In genomic region chr7:3331581-3332223, GRCm38 (mm10) we compare ENCODE assay signal across 7 mouse cellular contexts. TPM values are rescaled to one million over a fixed set of nuclear protein-coding genes. Genes with fewer than 3 reads are reported as not detected.
DNase-seq lines count a peak whose midpoint lies in the region; ATAC-seq and TF ChIP-seq lines count a peak whose summit lies in the region.

No protein-coding gene starts in this region.

- peak overlapping the region; percentile 68 for H3K4me3 ChIP-seq in embryonic facial prominence, embryonic 13.5 days
- H3K4me3 ChIP-seq in limb, embryonic 11.5 days (ENCODE audit: low read depth, low read length) = peak overlapping the region; percentile 61
- H3K4me3 ChIP-seq in myocyte = peak overlapping the region; percentile 8
- peak overlapping the region; percentile 39 for H3K4me3 ChIP-seq in testis, adult 2 months (ENCODE audit: control insufficient read depth, low read depth, low read length)

- no peak overlapping the region for H3ac ChIP-seq in myocyte (ENCODE audit: control insufficient read depth, insufficient read length)

- H3K79me2 ChIP-seq in myocyte (ENCODE audit: control insufficient read depth, insufficient read depth) = no peaks in the 10 kb centered on the region

- no peak for TF ChIP-seq POLR2A in myocyte (IDR thresholded peaks at IDR 0.05; ENCODE audit: insufficient read length, low read depth)
- no peak for TF ChIP-seq POLR2A in testis, adult 2 months (IDR thresholded peaks at IDR 0.05; ENCODE audit: control insufficient read depth, low read depth, low read length)

- no peaks in the 10 kb centered on the region for H3K9me3 ChIP-seq in embryonic facial prominence, embryonic 13.5 days
- H3K9me3 ChIP-seq in limb, embryonic 11.5 days (ENCODE audit: control insufficient read depth, low read length) = no peaks in the 10 kb centered on the region

- peaks cover 9% of the 10 kb centered on the region for H3K27me3 ChIP-seq in embryonic facial prominence, embryonic 13.5 days
- no peaks in the 10 kb centered on the region for H3K27me3 ChIP-seq in limb, embryonic 11.5 days (ENCODE audit: control insufficient read depth, insufficient read depth, low read length)
- H3K27me3 ChIP-seq in myocyte (ENCODE audit: control insufficient read depth, insufficient read depth, insufficient read length) = no peaks in the 10 kb centered on the region
- H3K27me3 ChIP-seq in testis, adult 2 months (ENCODE audit: control insufficient read depth, insufficient read depth, low read length) = peaks cover 5% of the 10 kb centered on the region

- no peak for TF ChIP-seq CTCF in testis, adult 2 months (IDR thresholded peaks at IDR 0.05; ENCODE audit: control insufficient read depth, insufficient read depth, insufficient replicate concordance, low read depth, low read length)

- DNase-seq in brain, adult 2 months (ENCODE audit: low read depth, low spot score) = peak; percentile 97
- peak; percentile 28 for DNase-seq in heart, adult 8-10 months (ENCODE audit: low spot score)
- DNase-seq in kidney, adult 9 months = peak; percentile 39
- peak; percentile 87 for DNase-seq in limb, embryonic 11.5 days (ENCODE audit: low spot score)

- peaks cover 4% of the 10 kb centered on the region for H3K36me3 ChIP-seq in embryonic facial prominence, embryonic 13.5 days
- no peaks in the 10 kb centered on the region for H3K36me3 ChIP-seq in limb, embryonic 11.5 days (ENCODE audit: control insufficient read depth, insufficient read depth, low read length)
- H3K36me3 ChIP-seq in myocyte (ENCODE audit: control insufficient read depth, insufficient read depth) = no peaks in the 10 kb centered on the region
- H3K36me3 ChIP-seq in testis, adult 2 months (ENCODE audit: control insufficient read depth, insufficient read depth, low read length) = no peaks in the 10 kb centered on the region

- peak; percentile 91 for ATAC-seq in embryonic facial prominence, embryonic 13.5 days (ENCODE audit: insufficient number of reproducible peaks, insufficient read depth, low FRiP score, low TSS enrichment, low read depth)
- peak; percentile 92 for ATAC-seq in limb, embryonic 11.5 days (ENCODE audit: insufficient number of reproducible peaks, low FRiP score, low TSS enrichment, low read depth)

- peak overlapping the region; percentile 86 for H3K9ac ChIP-seq in embryonic facial prominence, embryonic 13.5 days
- H3K9ac ChIP-seq in limb, embryonic 11.5 days (ENCODE audit: low read length) = peak overlapping the region; percentile 30; the same call in 1 of the 2 replicates

- peak overlapping the region; percentile 72 for H3K4me2 ChIP-seq in embryonic facial prominence, embryonic 13.5 days
- peak overlapping the region; percentile 64 for H3K4me2 ChIP-seq in limb, embryonic 11.5 days (ENCODE audit: low read depth, severe bottlenecking)
- peak overlapping the region; percentile 71 for H3K4me2 ChIP-seq in myocyte (ENCODE audit: low read depth)

- peaks cover 23% of the 10 kb centered on the region for H3K4me1 ChIP-seq in embryonic facial prominence, embryonic 13.5 days
- peaks cover 7% of the 10 kb centered on the region for H3K4me1 ChIP-seq in limb, embryonic 11.5 days (ENCODE audit: control insufficient read depth, insufficient read depth, low read length)
- peaks cover 36% of the 10 kb centered on the region for H3K4me1 ChIP-seq in testis, adult 2 months (ENCODE audit: control insufficient read depth, insufficient read depth, low read length)

- WGBS in embryonic facial prominence, embryonic 13.5 days = under 1% methylated on average over 26 of the region's 27 CpGs
- under 1% methylated on average over 27 of the region's 27 CpGs for WGBS in limb, embryonic 11.5 days

- peak overlapping the region; percentile 92 for H3K27ac ChIP-seq in embryonic facial prominence, embryonic 13.5 days
- peak overlapping the region; percentile 68; the same call in 1 of the 2 replicates for H3K27ac ChIP-seq in limb, embryonic 11.5 days (replicated peaks; ENCODE audit: low read depth, low read length)
- no peak overlapping the region for H3K27ac ChIP-seq in testis, adult 2 months (ENCODE audit: control insufficient read depth, insufficient read depth, low read depth, low read length)

TF ChIP-seq in myocyte, 11 proteins besides CTCF, POLR2A, EP300 and RAD21:
- TF ChIP-seq MAX (IDR thresholded peaks at IDR 0.05; ENCODE audit: low read depth) (no peak), MYOG (IDR thresholded peaks at IDR 0.05; ENCODE audit: control insufficient read depth in 1 of 3, insufficient read depth in 1 of 3, insufficient read length in 2 of 3, low read depth in 2 of 3) (peak in 1 of 3 experiments; percentile 15)

RNA-seq across cellular contexts. Expression of gene Cacng7, which starts 1.1 kb away (rescaled TPM):
- 3.3 and 3.7 TPM in 2 replicates for polyA plus RNA-seq in embryonic facial prominence, embryonic 13.5 days (2015; fragmentation: Nextera tagmentation; extraction: Ambion mirVana)
- 1 to 10 TPM; 3.0 to 3.6 (median 3.3) TPM for total RNA-seq in heart, adult 8-10 months (2022)
- polyA plus RNA-seq in limb, embryonic 11.5 days (2014; fragmentation: Nextera tagmentation; extraction: Ambion mirVana) = 2.0 and 2.6 TPM in 2 replicates
- 0.72 TPM for polyA plus RNA-seq in myocyte (2012; fragmentation: generic; extraction: Trizol)
- 1.9 and 2.1 TPM in 2 replicates for polyA plus RNA-seq in testis, adult 2 months (2012; rRNA removed)

RNA-seq across cellular contexts. Expression of gene Prkcg, which starts 42.7 kb away (rescaled TPM):
- 0.17 TPM in 1 of 2 replicates, not detected in the other for polyA plus RNA-seq in embryonic facial prominence, embryonic 13.5 days (2015; fragmentation: Nextera tagmentation; extraction: Ambion mirVana)
- 1 to 10 TPM in 2 of 4 experiments, under 1 TPM in 2; 0.57 to 1.8 (median 1.1) TPM for total RNA-seq in heart, adult 8-10 months (2022)
- 0.07 and 0.12 TPM in 2 replicates for polyA plus RNA-seq in limb, embryonic 11.5 days (2014; fragmentation: Nextera tagmentation; extraction: Ambion mirVana)
- polyA plus RNA-seq in myocyte (2012; fragmentation: generic; extraction: Trizol) = 0.50 TPM
- 0.68 and 1.1 TPM in 2 replicates for polyA plus RNA-seq in testis, adult 2 months (2012; rRNA removed)

RNA-seq across cellular contexts. Expression of gene Myadm, which starts 42.8 kb away (rescaled TPM):
- 43.3 and 44.7 TPM in 2 replicates for polyA plus RNA-seq in embryonic facial prominence, embryonic 13.5 days (2015; fragmentation: Nextera tagmentation; extraction: Ambion mirVana)
- total RNA-seq in heart, adult 8-10 months (2022) = 100 to 1,000 TPM in 3 of 4 experiments, 10 to 100 TPM in 1; 93.9 to 139 (median 128) TPM
- polyA plus RNA-seq in limb, embryonic 11.5 days (2014; fragmentation: Nextera tagmentation; extraction: Ambion mirVana) = 37.7 and 40.2 TPM in 2 replicates
- polyA plus RNA-seq in myocyte (2012; fragmentation: generic; extraction: Trizol) = 209 TPM
- 20.4 and 21.6 TPM in 2 replicates for polyA plus RNA-seq in testis, adult 2 months (2012; rRNA removed)

RNA-seq across cellular contexts. Expression of gene Cacng8, which starts 58.8 kb away (rescaled TPM):
- 5.5 and 7.5 TPM in 2 replicates for polyA plus RNA-seq in embryonic facial prominence, embryonic 13.5 days (2015; fragmentation: Nextera tagmentation; extraction: Ambion mirVana)
- total RNA-seq in heart, adult 8-10 months (2022) = not detected
- polyA plus RNA-seq in limb, embryonic 11.5 days (2014; fragmentation: Nextera tagmentation; extraction: Ambion mirVana) = 6.8 and 7.0 TPM in 2 replicates
- 0.18 TPM for polyA plus RNA-seq in myocyte (2012; fragmentation: generic; extraction: Trizol)
- polyA plus RNA-seq in testis, adult 2 months (2012; rRNA removed) = 10.9 and 13.1 TPM in 2 replicates

Comparison
In these comparisons a context has a peak if more than half of its experiments do, and no peak if none do; other contexts are left out.
1. DNase-seq: peak in every context shown above with its lines; median percentile 97 in brain, adult 2 months; 87 in limb, embryonic 11.5 days; 39 in kidney, adult 9 months; 28 in heart, adult 8-10 months.
2. H3K4me3 ChIP-seq: peak in every context shown above with its lines; median percentile 68 in embryonic facial prominence, embryonic 13.5 days; 61 in limb, embryonic 11.5 days; 39 in testis, adult 2 months; 8 in myocyte.